In the genomic region with DNA sequence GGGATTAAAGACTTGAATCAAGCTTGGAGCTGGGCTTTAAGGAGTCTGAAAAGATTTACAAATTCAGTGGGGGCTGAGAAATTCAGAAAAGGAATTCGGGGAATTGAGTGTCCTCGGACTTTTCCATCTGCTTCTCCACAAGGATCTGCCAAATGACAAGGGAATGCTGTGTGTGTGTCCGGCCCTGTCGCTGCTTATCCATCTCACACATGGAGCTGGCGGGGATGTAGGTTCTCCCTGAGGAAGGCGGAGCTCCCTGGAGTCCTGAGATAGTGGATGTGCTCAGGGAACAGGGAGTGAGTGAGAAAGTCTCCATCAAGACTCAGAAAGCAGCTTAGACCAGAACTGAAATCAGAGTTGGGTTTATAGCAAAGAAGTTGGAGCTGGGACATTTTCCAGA, we compare ENCODE assay signal across 14 mouse cellular contexts. TPM values are rescaled to one million over a fixed set of nuclear protein-coding genes. Genes with fewer than 3 reads are reported as not detected.
DNase-seq lines count a peak whose midpoint lies in the region; ATAC-seq and TF ChIP-seq lines count a peak whose summit lies in the region.
"Had no signal": no experiment of that assay in that cellular context is flagged by ENCODE, and none has a peak within 500 bp of the region (broad histone marks: within the 10 kb centered on the region; RNA-seq: fewer than 3 reads in every experiment).

No protein-coding gene starts in this region.

- DNase-seq in heart, adult 11 months: peak; percentile 93
- DNase-seq in heart, adult 8-10 months (ENCODE audit: low spot score): no peak
- no peak for DNase-seq in kidney, adult 2 months
- DNase-seq in heart, postnatal 4 days: peak; percentile 40
- peak; percentile 54 for DNase-seq in lung, postnatal 36 days
- no peak for DNase-seq in embryo, embryonic 10 days (ENCODE audit: low spot score)
- no peak for DNase-seq in spleen, postnatal 14 days (ENCODE audit: low spot score in 2 of 2)
- DNase-seq: adrenal gland, adult 8-10 months; thymus, postnatal 14 days had no signal

- ATAC-seq in kidney, embryonic 16.5 days (ENCODE audit: low FRiP score, low TSS enrichment): no peak; the same call in 1 of the 2 replicates

- peak overlapping the region; percentile 28; the same call in 1 of the 2 replicates for H3K27ac ChIP-seq in kidney, embryonic 16.5 days (ENCODE audit: low read length)
- H3K27ac ChIP-seq in kidney, adult 2 months (ENCODE audit: insufficient read depth, low read depth, low read length): no peak overlapping the region
- H3K27ac ChIP-seq: forebrain, embryonic 12.5 days; limb, embryonic 13.5 days; liver, embryonic 14.5 days had no signal

- H3K9ac ChIP-seq in kidney, embryonic 16.5 days (replicated peaks; ENCODE audit: low read length): no peak overlapping the region
- H3K9ac ChIP-seq: forebrain, embryonic 12.5 days; limb, embryonic 13.5 days; liver, embryonic 14.5 days had no signal

- 66% methylated on average over 6 of the region's 6 CpGs for WGBS in kidney, embryonic 16.5 days
- 72% methylated on average over 6 of the region's 6 CpGs for WGBS in kidney, adult 2 months

- H3K27me3 ChIP-seq in kidney, embryonic 16.5 days (ENCODE audit: insufficient read depth, low read length): no peaks in the 10 kb centered on the region
- no peaks in the 10 kb centered on the region for H3K27me3 ChIP-seq in kidney, adult 2 months (replicated peaks; ENCODE audit: control insufficient read depth, insufficient read depth, low read length)
- H3K27me3 ChIP-seq: forebrain, embryonic 12.5 days; limb, embryonic 13.5 days had no signal

- no peak for TF ChIP-seq POLR2A in kidney, adult 2 months (IDR thresholded peaks at IDR 0.05; ENCODE audit: low read depth, low read length)

- H3K36me3 ChIP-seq in kidney, embryonic 16.5 days (ENCODE audit: insufficient read depth, low read length): no peaks in the 10 kb centered on the region
- H3K36me3 ChIP-seq in kidney, adult 2 months (ENCODE audit: control insufficient read depth, insufficient read depth, low read length): no peaks in the 10 kb centered on the region
- H3K36me3 ChIP-seq: forebrain, embryonic 12.5 days; limb, embryonic 13.5 days had no signal

- TF ChIP-seq CTCF in kidney, adult 2 months (conservative IDR thresholded peaks at IDR 0.05; ENCODE audit: insufficient read depth, insufficient read length, low read depth, low read length): no peak

- H3K9me3 ChIP-seq in kidney, embryonic 16.5 days (ENCODE audit: low read length): no peaks in the 10 kb centered on the region; the same call in 1 of the 2 replicates
- H3K9me3 ChIP-seq: forebrain, embryonic 12.5 days; limb, embryonic 13.5 days had no signal

- no peak overlapping the region for H3K4me2 ChIP-seq in kidney, embryonic 16.5 days (replicated peaks; ENCODE audit: low read depth, low read length)
- H3K4me2 ChIP-seq: forebrain, embryonic 12.5 days; limb, embryonic 13.5 days had no signal

- H3K4me3 ChIP-seq in kidney, embryonic 16.5 days (ENCODE audit: low read length): no peak overlapping the region
- H3K4me3 ChIP-seq in kidney, adult 2 months (ENCODE audit: insufficient read depth, low read depth, low read length): no peak overlapping the region
- H3K4me3 ChIP-seq: forebrain, embryonic 12.5 days; limb, embryonic 13.5 days; megakaryocyte, embryonic 14.5 days had no signal

- peaks cover 18% of the 10 kb centered on the region for H3K4me1 ChIP-seq in kidney, embryonic 16.5 days (ENCODE audit: insufficient read depth, low read length)
- H3K4me1 ChIP-seq in kidney, adult 2 months (ENCODE audit: control insufficient read depth, insufficient read depth, low read length): no peaks in the 10 kb centered on the region
- H3K4me1 ChIP-seq: forebrain, embryonic 12.5 days had no signal

RNA-seq across cellular contexts. Expression of gene Myh10, which starts 46.6 kb away (rescaled TPM):
- total RNA-seq in heart, adult 8-10 months (2022): 10 to 100 TPM; 21.6 to 24.0 (median 22.9) TPM
- 147 and 155 TPM in 2 replicates for polyA plus RNA-seq in kidney, embryonic 16.5 days (2015; fragmentation: Nextera tagmentation; extraction: Ambion mirVana)
- polyA plus RNA-seq in kidney, adult 2 months (2012; rRNA removed): 32.4 and 33.7 TPM in 2 replicates
- 100 to 1,000 TPM; 165 to 169 TPM for total RNA-seq in heart, postnatal 4 days (2021)

RNA-seq across cellular contexts. Expression of gene Ccdc42, which starts 58.0 kb away (rescaled TPM):
- not detected for total RNA-seq in heart, adult 8-10 months (2022)
- polyA plus RNA-seq in kidney, embryonic 16.5 days (2015; fragmentation: Nextera tagmentation; extraction: Ambion mirVana): 3.3 and 3.5 TPM in 2 replicates
- polyA plus RNA-seq in kidney, adult 2 months (2012; rRNA removed): 0.33 TPM in 1 of 2 replicates, not detected in the other
- under 1 TPM in 1 of 2 experiments, not detected in 1; 0.25 TPM for total RNA-seq in heart, postnatal 4 days (2021)
- total RNA-seq: adrenal gland, adult 8-10 months had no signal

Comparison
In these comparisons a context has a peak if more than half of its experiments do, and no peak if none do; other contexts are left out.
1. DNase-seq: peak in heart, adult 11 months (single experiment), heart, postnatal 4 days (single experiment) and lung, postnatal 36 days (single experiment); none in heart, adult 8-10 months (single experiment), kidney, adult 2 months (single experiment), embryo, embryonic 10 days (single experiment) and spleen, postnatal 14 days (0 of 2).
2. RNA of gene Myh10, which starts 46.6 kb away (total RNA-seq): 165 to 169 TPM in heart, postnatal 4 days; 21.6 to 24.0 TPM in heart, adult 8-10 months; every median in the first group is over 4 times any median in the second.